Mouse (Mus musculus) erythroid progenitor cell, adult 5-6 weeks (primary cell): ENCODE data around the gene Nipbl. TPM values are rescaled to one million over a fixed set of nuclear protein-coding genes. Genes with fewer than 3 reads are reported as not detected.

Experiments used
- ATAC-seq: replicated peaks from 2 replicates; pipeline ENCODE4 v1.8.0; 2016; ENCODE audit warnings: moderate number of reproducible peaks, mild to moderate bottlenecking, moderate TSS enrichment, inconsistent platforms; ENCODE audit not compliant: poor library complexity, low FRiP score, severe bottlenecking
- total RNA-seq, 2 experiments: library from RNA; stranded (forward) in 1 of 2; stranded (reverse) in 1 of 2; fragments of 150-400 nt in 1 of 2; fragments of 186-747, 209-891 nt in 1 of 2; gene quantifications; 2 replicates each; pipeline versions ENCODE4 v1.2.3 to v1.2.4; 2015 to 2017; ENCODE audit warnings: low replicate concordance in 2 of 2

Nipbl gene
- total RNA-seq, 2 experiments from 2014 or later: 69.1 to 83.8 TPM

- ATAC-seq: no peak
Measured at GRCm38 (mm10) chr15:8429502-8429901, 14.8 kb downstream of the Nipbl start.

- ATAC-seq: 0 out of 2 replicates have a peak, but pooled peaks have one; percentile 57
Measured at GRCm38 (mm10) chr15:8420909-8421308, 23.4 kb downstream of the Nipbl start.

GRCm38 (mm10) chr15:8416500-8417138 is 27.6 kb downstream of the Nipbl start:
- no peak for ATAC-seq

- ATAC-seq: no peak
Measured at GRCm38 (mm10) chr15:8413356-8413755, 30.9 kb downstream of the Nipbl start.

- no peak for ATAC-seq
Measured at GRCm38 (mm10) chr15:8411873-8412272, 32.4 kb downstream of the Nipbl start.

- no peak for ATAC-seq
Measured at GRCm38 (mm10) chr15:8411168-8411837, 33.0 kb downstream of the Nipbl start.

GRCm38 (mm10) chr15:8407082-8407481 is 37.2 kb downstream of the Nipbl start:
- ATAC-seq: no peak

- ATAC-seq: no peak
Measured at GRCm38 (mm10) chr15:8406219-8406618, 38.0 kb downstream of the Nipbl start.

- no peak for ATAC-seq
Measured at GRCm38 (mm10) chr15:8402591-8402990, 41.7 kb downstream of the Nipbl start.

GRCm38 (mm10) chr15:8401536-8401935 is 42.7 kb downstream of the Nipbl start:
- ATAC-seq: no peak

GRCm38 (mm10) chr15:8391764-8392163 is 52.5 kb downstream of the Nipbl start:
- no peak for ATAC-seq

- no peak for ATAC-seq
Measured at GRCm38 (mm10) chr15:8382213-8382612, 62.0 kb downstream of the Nipbl start.

GRCm38 (mm10) chr15:8375657-8376056 is 68.6 kb downstream of the Nipbl start:
- ATAC-seq: no peak

GRCm38 (mm10) chr15:8374724-8375123 is 69.5 kb downstream of the Nipbl start:
- no peak for ATAC-seq

GRCm38 (mm10) chr15:8347104-8347773 is 97.0 kb downstream of the Nipbl start:
- no peak for ATAC-seq

GRCm38 (mm10) chr15:8340596-8340995 is 103.7 kb downstream of the Nipbl start:
- ATAC-seq: no peak

GRCm38 (mm10) chr15:8331547-8331946 is 112.7 kb downstream of the Nipbl start:
- ATAC-seq: peak; percentile 96

- no peak for ATAC-seq
Measured at GRCm38 (mm10) chr15:8325629-8326028, 118.6 kb downstream of the Nipbl start.

- ATAC-seq: no peak
Measured at GRCm38 (mm10) chr15:8324833-8325232, 119.4 kb downstream of the Nipbl start.

GRCm38 (mm10) chr15:8324061-8324460 is 120.2 kb downstream of the Nipbl start:
- ATAC-seq: no peak

GRCm38 (mm10) chr15:8321491-8321890 is 122.8 kb downstream of the Nipbl start:
- no peak for ATAC-seq
